Mouse (Mus musculus) spleen, adult 2 months (tissue): ENCODE data around the gene Cnot8. TPM values are rescaled to one million over a fixed set of nuclear protein-coding genes. Genes with fewer than 3 reads are reported as not detected.
A peak's percentile ranks its signal among the peaks of the same experiment; 100 is the strongest.

Source experiments
- DNase-seq, 2 experiments: peaks; one replicate each; pipeline versions ENCODE4 v3.0.0 to v3.0.0-alpha.2; 2012 to 2021; ENCODE audit warnings: low spot score in 2 of 2, low read depth in 1 of 2
- H3K27ac ChIP-seq: fragments of 200-500 bp; 2 replicates; pipeline ENCODE4 v1.5.1; 2012; ENCODE audit warnings: low read length, inconsistent platforms; ENCODE audit not compliant: insufficient read depth
- H3K27me3 ChIP-seq: fragments of 200-500 bp; 2 replicates; pipeline ENCODE4 v1.6.1; 2012; ENCODE audit warnings: mild to moderate bottlenecking, moderate library complexity, low read length, inconsistent platforms; ENCODE audit not compliant: control insufficient read depth, insufficient read depth
- H3K36me3 ChIP-seq: fragments of 200-500 bp; 2 replicates; pipeline ENCODE4 v1.6.1; 2012; ENCODE audit warnings: mild to moderate bottlenecking, low read length, inconsistent platforms; ENCODE audit not compliant: control insufficient read depth, insufficient read depth
- H3K4me1 ChIP-seq: fragments of 200-500 bp; 2 replicates; pipeline ENCODE4 v1.6.1; 2011; ENCODE audit warnings: inconsistent platforms; ENCODE audit not compliant: control insufficient read depth, insufficient read depth, insufficient read length
- H3K4me3 ChIP-seq: fragments of 200-500 bp; 2 replicates; pipeline ENCODE4 v1.5.1; 2011; ENCODE audit warnings: mild to moderate bottlenecking, inconsistent platforms; ENCODE audit not compliant: insufficient read depth, insufficient read length; ENCODE audit errors: extremely low read depth
- CTCF ChIP-seq: fragments of 200-500 bp; IDR thresholded peaks from 2 replicates; pipeline ENCODE4 v1.5.1; 2011; ENCODE audit warnings: mild to moderate bottlenecking, inconsistent platforms; ENCODE audit not compliant: insufficient read depth, insufficient read length, insufficient replicate concordance; ENCODE audit errors: extremely low read depth
- POLR2A ChIP-seq: fragments of 200-500 bp; IDR thresholded peaks from 2 replicates; pipeline ENCODE4 v1.6.1; 2011; ENCODE audit warnings: low read depth, low read length, inconsistent platforms
- WGBS: fragments of 180-500 bp; shearing (Covaris S2); methylation state at CpG from one replicate; pipeline ENCODE4 v1.1.7; 2018; 5-methylcytosine and 5-hydroxymethylcytosine counted together
- polyA plus RNA-seq: library from polyadenylated mRNA; depleted of rRNA; stranded (reverse); fragments of >200 nt; gene quantifications from 2 replicates; pipeline ENCODE4 v1.2.3, GENCODE M21; 2012

The Cnot8 gene
- polyA plus RNA-seq, 1 experiment, result 41.1 TPM

- peaks cover 27% of the 10 kb centered on the region for H3K36me3 ChIP-seq
- TF ChIP-seq CTCF, result no peak
- no peak for TF ChIP-seq POLR2A
- no peaks in the 10 kb centered on the region for H3K4me1 ChIP-seq
- H3K4me3 ChIP-seq, result no peak overlapping the region
- DNase-seq, result no peak
- no peaks in the 10 kb centered on the region for H3K27me3 ChIP-seq
- no peak overlapping the region for H3K27ac ChIP-seq
These were observed 31.3 kb downstream of the Cnot8 start for GRCm38 (mm10) chr11:58135296-58135695.

DNA sequence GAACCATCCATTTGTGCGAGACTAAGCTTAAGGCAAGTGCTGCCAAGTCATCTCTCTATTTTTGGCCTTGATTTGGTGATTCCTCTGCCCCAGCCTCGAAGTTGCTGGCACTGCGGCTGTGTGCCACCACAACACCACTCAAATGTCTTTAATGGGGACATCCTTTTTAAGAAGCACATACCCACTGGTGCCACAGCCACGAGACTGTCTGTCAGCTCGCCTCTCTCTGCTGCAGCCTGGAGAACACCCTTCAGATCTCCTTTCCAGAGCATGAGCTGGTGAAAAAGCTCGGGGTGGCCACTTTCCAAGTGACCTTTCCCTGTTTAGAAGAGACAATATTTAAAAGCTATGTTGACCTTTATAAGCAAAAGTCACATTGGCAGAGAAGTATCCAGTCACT, 32.7 kb downstream of the Cnot8 start:
- no peaks in the 10 kb centered on the region for H3K27me3 ChIP-seq
- H3K4me3 ChIP-seq, result no peak overlapping the region
- WGBS, result 91% methylated on average over 6 of the region's 6 CpGs
- no peak for TF ChIP-seq CTCF
- TF ChIP-seq POLR2A, result no peak
- peaks cover 32% of the 10 kb centered on the region for H3K36me3 ChIP-seq
- no peaks in the 10 kb centered on the region for H3K4me1 ChIP-seq
- no peak overlapping the region for H3K27ac ChIP-seq
- DNase-seq, result no peak

- no peaks in the 10 kb centered on the region for H3K4me1 ChIP-seq
- TF ChIP-seq CTCF, result no peak
- TF ChIP-seq POLR2A, result no peak
- H3K4me3 ChIP-seq, result no peak overlapping the region
- 83% methylated on average over 11 of the region's 11 CpGs for WGBS
- no peaks in the 10 kb centered on the region for H3K27me3 ChIP-seq
- H3K27ac ChIP-seq, result peak overlapping the region; percentile 52
- no peak for DNase-seq
- H3K36me3 ChIP-seq, result peaks cover 29% of the 10 kb centered on the region
These were observed 34.9 kb downstream of the Cnot8 start for GRCm38 (mm10) chr11:58138821-58139220.

DNA sequence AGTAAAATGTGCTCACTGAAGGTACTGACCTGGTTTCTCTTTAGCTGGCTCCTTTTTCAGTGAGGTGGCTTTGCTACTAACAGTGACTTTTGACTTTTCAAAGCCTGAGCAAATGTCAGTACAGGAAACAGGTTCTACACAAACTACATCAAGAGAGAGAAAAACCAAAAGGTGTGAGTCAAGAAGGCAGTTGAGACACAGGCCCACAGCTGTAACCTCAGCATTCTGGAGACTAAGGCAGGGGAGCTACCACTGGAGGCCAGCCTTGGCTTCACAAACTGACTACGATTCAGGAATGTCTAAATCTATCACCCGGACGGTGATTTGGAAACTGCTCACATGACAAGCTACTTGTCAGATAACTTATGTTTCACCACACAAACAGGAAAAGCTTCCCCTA, 35.5 kb downstream of the Cnot8 start:
- TF ChIP-seq CTCF, result no peak
- no peak for TF ChIP-seq POLR2A
- no peak for DNase-seq
- H3K27ac ChIP-seq, result peak overlapping the region; percentile 48
- no peaks in the 10 kb centered on the region for H3K4me1 ChIP-seq
- H3K4me3 ChIP-seq, result no peak overlapping the region
- WGBS, result 83% methylated on average over 3 of the region's 3 CpGs
- H3K36me3 ChIP-seq, result peaks cover 26% of the 10 kb centered on the region
- H3K27me3 ChIP-seq, result no peaks in the 10 kb centered on the region

GRCm38 (mm10) chr11:58143704-58144426, 39.9 kb downstream of the Cnot8 start:
- DNase-seq, result no peak
- H3K36me3 ChIP-seq, result peaks cover 39% of the 10 kb centered on the region
- no peaks in the 10 kb centered on the region for H3K27me3 ChIP-seq
- no peak overlapping the region for H3K27ac ChIP-seq
- no peak overlapping the region for H3K4me3 ChIP-seq
- no peaks in the 10 kb centered on the region for H3K4me1 ChIP-seq
- TF ChIP-seq POLR2A (no peak), CTCF (no peak)
- WGBS, result 68% methylated on average over 9 of the region's 9 CpGs

DNA sequence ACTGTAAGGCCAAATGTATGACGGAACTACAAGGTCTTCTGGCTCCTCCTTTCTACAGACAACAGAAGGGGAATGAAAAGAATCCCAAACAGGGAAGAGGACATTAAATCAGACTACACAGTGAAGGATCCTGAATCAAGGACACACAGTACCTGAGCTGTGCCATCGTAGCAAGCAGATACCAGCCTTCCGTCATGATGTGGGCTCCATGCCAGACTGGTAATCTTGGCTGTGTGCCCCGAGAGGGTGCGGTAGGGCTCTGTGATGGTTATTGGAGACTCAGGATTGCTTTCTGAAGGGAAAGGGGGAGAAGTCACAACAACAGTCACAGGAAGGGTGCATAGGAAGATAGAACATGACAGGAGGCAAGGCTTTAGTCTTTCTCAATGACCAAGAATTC, 42.3 kb downstream of the Cnot8 start:
- 88% methylated on average over 5 of the region's 5 CpGs for WGBS
- Histone ChIP-seq H3K27me3 (no peaks in the 10 kb centered on the region), H3K4me3 (no peak overlapping the region), H3K27ac (no peak overlapping the region), H3K4me1 (no peaks in the 10 kb centered on the region), H3K36me3 (peaks cover 35% of the 10 kb centered on the region)
- no peak for DNase-seq
- TF ChIP-seq POLR2A (no peak), CTCF (no peak)

GRCm38 (mm10) chr11:58155458-58155857, 51.5 kb downstream of the Cnot8 start:
- Histone ChIP-seq H3K4me1 (no peaks in the 10 kb centered on the region), H3K4me3 (no peak overlapping the region), H3K27me3 (no peaks in the 10 kb centered on the region), H3K27ac (no peak overlapping the region), H3K36me3 (peaks cover 29% of the 10 kb centered on the region)
- no peak for DNase-seq
- TF ChIP-seq CTCF, result no peak
- no peak for TF ChIP-seq POLR2A
- WGBS, result 90% methylated on average over 9 of the region's 9 CpGs
